Mouse (Mus musculus): ENCODE results near the gene Epha8.

Gene Epha8

GRCm38 (mm10) chr4:136907033-136907432, 49.6 kb downstream of the Epha8 start:
- peak; percentile 31 for DNase-seq (ENCODE audit: low read depth, low spot score)

- no peak for DNase-seq (ENCODE audit: low read depth, low spot score)
Observed at GRCm38 (mm10) chr4:136904767-136905539, 51.7 kb downstream of the Epha8 start.

- no peak for DNase-seq (ENCODE audit: low read depth, low spot score)
Observed at GRCm38 (mm10) chr4:136899154-136899553, 57.5 kb downstream of the Epha8 start.

- DNase-seq (ENCODE audit: low read depth, low spot score): no peak
Observed at GRCm38 (mm10) chr4:136898637-136899036, 58.0 kb downstream of the Epha8 start, which contains the start of gene C1qa. Gene C1qa (minus strand): TSS chr4:136898803.

- DNase-seq (ENCODE audit: low read depth, low spot score): no peak
Observed at GRCm38 (mm10) chr4:136898084-136898598, 58.5 kb downstream of the Epha8 start.

GRCm38 (mm10) chr4:136896461-136896860, 60.2 kb downstream of the Epha8 start:
- no peak for DNase-seq (ENCODE audit: low read depth, low spot score)

- no peak for DNase-seq (ENCODE audit: low read depth, low spot score)
Observed at GRCm38 (mm10) chr4:136895861-136896260, 60.8 kb downstream of the Epha8 start.

- no peak for DNase-seq (ENCODE audit: low read depth, low spot score)
Observed at GRCm38 (mm10) chr4:136894821-136895220, 61.8 kb downstream of the Epha8 start.

GRCm38 (mm10) chr4:136893691-136894543, 62.7 kb downstream of the Epha8 start:
- no peak for DNase-seq (ENCODE audit: low read depth, low spot score)

GRCm38 (mm10) chr4:136892811-136893210, 63.8 kb downstream of the Epha8 start, which contains the start of gene C1qc:
Gene C1qc (minus strand): TSS chr4:136893065.
- no peak for DNase-seq (ENCODE audit: low read depth, low spot score)

GRCm38 (mm10) chr4:136892371-136892770, 64.2 kb downstream of the Epha8 start:
- DNase-seq (ENCODE audit: low read depth, low spot score): no peak

- no peak for DNase-seq (ENCODE audit: low read depth, low spot score)
Observed at GRCm38 (mm10) chr4:136891115-136891514, 65.5 kb downstream of the Epha8 start.

GRCm38 (mm10) chr4:136889981-136890380, 66.6 kb downstream of the Epha8 start:
- DNase-seq (ENCODE audit: low read depth, low spot score): no peak

GRCm38 (mm10) chr4:136887714-136888113, 68.9 kb downstream of the Epha8 start:
- no peak for DNase-seq (ENCODE audit: low read depth, low spot score)

GRCm38 (mm10) chr4:136886101-136886500, 70.5 kb downstream of the Epha8 start, which contains the start of gene C1qb:
Gene C1qb (minus strand): TSS chr4:136886187.
- no peak for DNase-seq (ENCODE audit: low read depth, low spot score)
